Mouse (Mus musculus): Measurements from ENCODE around the gene Acan.

GRCm38 (mm10) chr7:79058546-79058945 is 5.3 kb downstream of the Acan start:
- TF ChIP-seq MAX (IDR thresholded peaks at IDR 0.05; ENCODE audit: low read depth) = no peak
- TF ChIP-seq POLR2A (IDR thresholded peaks at IDR 0.05; ENCODE audit: insufficient read length, low read depth) = no peak
- no peak for TF ChIP-seq TCF12 (IDR thresholded peaks at IDR 0.05; ENCODE audit: insufficient read depth, poor library complexity, severe bottlenecking)
- TF ChIP-seq POLR2AphosphoS2 (IDR thresholded peaks at IDR 0.05; ENCODE audit: insufficient read length, low read depth) = no peak
- TF ChIP-seq MYOG (IDR thresholded peaks at IDR 0.05; ENCODE audit: control insufficient read depth in 1 of 3, insufficient read depth in 1 of 3, insufficient read length in 2 of 3, low read depth in 2 of 3) = no peak
- no peak for TF ChIP-seq E2F4 (IDR thresholded peaks at IDR 0.05; ENCODE audit: insufficient read depth)
- TF ChIP-seq MYOD1 (IDR thresholded peaks at IDR 0.05; ENCODE audit: control insufficient read depth in 1 of 3, insufficient read length in 2 of 3, low read depth in 2 of 3) = no peak

Data from myocyte (in vitro differentiated cells).